Mouse (Mus musculus) liver, embryonic 15.5 days (tissue): ENCODE results near the gene Srgn. TPM values are rescaled to one million over a fixed set of nuclear protein-coding genes. Genes with fewer than 3 reads are reported as not detected.

Source experiments
- ATAC-seq: fragments of 200-750 bp; cut with Nextera tagmentation; 2 replicates; pipeline ENCODE4 v1.8.0; 2017; ENCODE audit warnings: moderate number of reproducible peaks, mild to moderate bottlenecking, moderate library complexity; ENCODE audit not compliant: insufficient read depth
- H3K27ac ChIP-seq: fragments of 300-500 bp; sonication (generic); replicated peaks from 2 replicates; pipeline ENCODE4 v1.5.1; 2015; ENCODE audit warnings: mild to moderate bottlenecking, inconsistent platforms
- H3K27me3 ChIP-seq: fragments of 300-500 bp; sonication (generic); 2 replicates; pipeline ENCODE4 v1.6.1; 2015; ENCODE audit warnings: mild to moderate bottlenecking, inconsistent platforms
- H3K36me3 ChIP-seq: fragments of 300-500 bp; sonication (generic); replicated peaks from 2 replicates; pipeline ENCODE4 v1.6.1; 2015; ENCODE audit warnings: moderate library complexity, mild to moderate bottlenecking, inconsistent platforms
- H3K4me1 ChIP-seq: fragments of 300-500 bp; sonication (generic); replicated peaks from 2 replicates; pipeline ENCODE4 v1.6.1; 2015; ENCODE audit warnings: inconsistent platforms
- H3K4me2 ChIP-seq: fragments of 300-500 bp; sonication (generic); 2 replicates; pipeline ENCODE4 v1.6.1; 2015; ENCODE audit warnings: moderate library complexity, mild to moderate bottlenecking, inconsistent platforms
- H3K4me3 ChIP-seq: fragments of 300-500 bp; sonication (generic); replicated peaks from 2 replicates; pipeline ENCODE4 v1.5.1; 2015; ENCODE audit warnings: mild to moderate bottlenecking, inconsistent platforms
- H3K9ac ChIP-seq: fragments of 300-500 bp; sonication (generic); 2 replicates; pipeline ENCODE4 v1.6.1; 2015; ENCODE audit warnings: moderate library complexity, mild to moderate bottlenecking, inconsistent platforms
- H3K9me3 ChIP-seq: fragments of 300-500 bp; sonication (generic); replicated peaks from 2 replicates; pipeline ENCODE4 v1.6.1; 2016; ENCODE audit warnings: inconsistent platforms
- WGBS: fragments of 180-500 bp; shearing (Covaris S2); methylation state at CpG from one replicate; pipeline ENCODE4 v1.1.7; 2015; ENCODE audit warnings: mixed read lengths; ENCODE audit not compliant: insufficient replicate concordance; 5-methylcytosine and 5-hydroxymethylcytosine counted together
- polyA plus RNA-seq: library from polyadenylated mRNA; unstranded; fragments of >200 nt; fragmentation: Nextera tagmentation; extraction: Ambion mirVana; gene quantifications from 2 replicates; pipeline ENCODE4 v1.2.1, GENCODE M21; 2015

Gene Srgn
- polyA plus RNA-seq, 1 experiment from 2014 or later = 79.6 TPM

DNA sequence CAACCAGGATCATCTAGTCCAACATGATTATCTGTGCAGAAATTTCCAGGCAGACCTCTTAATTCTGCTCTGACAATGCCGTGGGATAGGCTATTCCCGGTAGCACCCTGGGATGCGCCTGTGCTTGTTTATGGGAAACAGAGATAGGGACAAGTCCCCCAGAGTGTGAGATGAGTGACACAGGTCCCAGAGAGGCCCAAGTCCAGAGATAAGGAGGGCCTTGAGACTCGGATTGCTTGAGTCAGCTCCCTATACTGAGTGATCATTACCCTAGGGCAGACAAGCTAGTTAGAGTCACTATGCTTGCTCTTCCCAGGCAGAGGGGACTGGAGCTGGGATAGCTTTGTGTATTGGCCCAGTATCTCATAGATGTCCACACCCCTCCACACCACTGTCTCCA lies 5.5 kb downstream of the Srgn start:
- Histone ChIP-seq H3K4me3 (no peak overlapping the region), H3K27me3 (no peaks in the 10 kb centered on the region), H3K9ac (no peak overlapping the region), H3K4me2 (peak overlapping the region; percentile 36), H3K4me1 (peaks cover 35% of the 10 kb centered on the region), H3K27ac (peak overlapping the region; percentile 66), H3K36me3 (no peaks in the 10 kb centered on the region), H3K9me3 (no peaks in the 10 kb centered on the region)
- peak; percentile 64; the same call in 1 of the 2 replicates for ATAC-seq
- WGBS = 20% methylated on average over 4 of the region's 4 CpGs

DNA sequence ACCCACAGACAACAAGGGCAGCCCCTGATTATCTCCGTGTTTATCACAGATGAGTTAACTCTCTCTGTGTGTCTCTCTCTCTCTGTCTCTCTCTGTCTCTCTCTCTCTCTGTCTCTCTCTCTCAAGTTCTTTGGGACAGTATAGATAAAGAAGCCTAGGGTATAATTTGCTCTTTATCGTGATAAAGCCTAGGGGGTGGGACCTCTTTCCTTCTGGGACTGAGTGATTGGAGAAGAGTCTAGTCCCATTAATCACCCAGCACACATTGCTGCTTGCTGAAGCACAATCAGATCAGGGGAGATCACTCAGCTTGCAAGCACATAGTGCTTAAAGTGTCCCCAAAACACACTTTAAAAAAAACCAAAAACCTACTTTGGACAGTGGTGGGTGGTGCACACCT lies 6.3 kb downstream of the Srgn start:
- H3K36me3 ChIP-seq = no peaks in the 10 kb centered on the region
- H3K4me2 ChIP-seq = peak overlapping the region; percentile 35
- WGBS = 20% methylated on average over 2 of the region's 2 CpGs
- H3K4me3 ChIP-seq = no peak overlapping the region
- peak; percentile 84 for ATAC-seq
- H3K4me1 ChIP-seq = peaks cover 35% of the 10 kb centered on the region
- H3K9me3 ChIP-seq = no peaks in the 10 kb centered on the region
- no peaks in the 10 kb centered on the region for H3K27me3 ChIP-seq
- H3K27ac ChIP-seq = peak overlapping the region; percentile 68
- no peak overlapping the region for H3K9ac ChIP-seq

DNA sequence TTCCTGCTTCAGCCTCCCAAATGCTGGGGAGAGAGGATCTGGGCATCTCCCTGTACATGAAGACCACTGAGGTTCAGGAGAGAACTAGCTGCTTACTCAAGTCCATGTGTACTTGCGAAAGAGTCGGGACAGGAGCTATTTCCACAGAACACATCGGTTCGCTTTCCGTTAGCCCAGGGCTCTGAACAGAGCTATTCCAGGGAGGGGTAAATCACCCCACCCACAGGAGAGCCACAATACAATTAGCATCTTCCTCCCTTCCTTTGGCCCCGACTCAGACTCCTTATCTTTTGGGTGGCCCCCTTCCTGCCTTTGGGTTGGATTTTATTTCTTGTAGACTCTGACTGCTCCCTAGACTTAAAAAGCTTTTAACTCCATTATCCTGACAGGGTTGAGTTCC lies 9.7 kb downstream of the Srgn start:
- Histone ChIP-seq H3K36me3 (no peaks in the 10 kb centered on the region), H3K27me3 (no peaks in the 10 kb centered on the region), H3K9me3 (no peaks in the 10 kb centered on the region), H3K4me3 (no peak overlapping the region), H3K4me1 (peaks cover 37% of the 10 kb centered on the region), H3K9ac (no peak overlapping the region), H3K4me2 (no peak overlapping the region), H3K27ac (no peak overlapping the region)
- WGBS = 29% methylated on average over 6 of the region's 6 CpGs
- no peak for ATAC-seq

DNA sequence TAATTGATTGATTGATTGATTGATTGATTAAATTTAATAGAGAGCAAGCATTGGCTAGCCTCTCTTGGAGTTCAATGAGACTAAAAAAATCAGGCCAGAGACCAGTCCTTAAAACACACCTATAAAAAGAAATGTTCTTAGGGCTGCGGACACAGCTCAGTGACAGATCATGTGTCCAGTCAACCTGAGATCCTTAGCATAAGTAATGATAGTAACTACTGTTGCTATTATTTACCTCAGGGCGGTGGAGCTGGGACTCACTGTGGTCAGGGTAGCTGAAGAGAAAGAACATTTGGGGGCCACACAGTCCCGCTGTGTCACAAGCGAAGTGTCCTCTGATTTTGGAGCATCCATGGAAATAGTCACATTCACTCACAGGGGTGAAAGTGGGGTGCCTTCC lies 14.4 kb downstream of the Srgn start:
- Histone ChIP-seq H3K4me1 (peaks cover 31% of the 10 kb centered on the region), H3K9ac (no peak overlapping the region), H3K27ac (no peak overlapping the region), H3K4me3 (no peak overlapping the region), H3K4me2 (no peak overlapping the region), H3K36me3 (no peaks in the 10 kb centered on the region), H3K27me3 (0 out of 2 replicates have a peak, but pooled peaks cover 4% of the 10 kb centered on the region), H3K9me3 (no peaks in the 10 kb centered on the region)
- 81% methylated on average over 4 of the region's 4 CpGs for WGBS
- ATAC-seq = no peak

DNA sequence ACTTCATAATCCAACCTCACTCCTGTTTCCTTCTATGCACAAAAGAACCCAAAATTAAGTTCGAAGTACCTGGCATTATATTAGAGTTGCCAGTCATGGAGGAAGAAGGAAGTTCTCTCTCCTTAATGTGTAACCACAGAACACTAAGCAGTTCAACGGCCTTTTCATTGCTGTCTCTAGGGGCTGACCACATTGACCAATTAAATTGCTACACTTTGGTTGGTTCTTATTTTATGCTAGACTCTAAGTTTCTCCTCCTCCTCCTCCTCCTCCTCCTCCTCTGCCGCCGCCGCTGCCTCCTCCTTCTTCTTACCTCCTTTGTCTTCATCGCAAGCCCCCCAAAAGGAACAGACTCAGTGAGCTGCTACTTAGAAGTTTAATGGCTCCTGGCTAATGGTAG lies 15.7 kb downstream of the Srgn start:
- WGBS = 18% methylated on average over 6 of the region's 6 CpGs
- Histone ChIP-seq H3K27me3 (0 out of 2 replicates have a peak, but pooled peaks cover 4% of the 10 kb centered on the region), H3K9me3 (no peaks in the 10 kb centered on the region), H3K4me1 (peaks cover 37% of the 10 kb centered on the region), H3K36me3 (no peaks in the 10 kb centered on the region), H3K9ac (no peak overlapping the region), H3K4me2 (no peak overlapping the region), H3K4me3 (no peak overlapping the region), H3K27ac (peak overlapping the region; percentile 26; the same call in 1 of the 2 replicates)
- no peak for ATAC-seq

DNA sequence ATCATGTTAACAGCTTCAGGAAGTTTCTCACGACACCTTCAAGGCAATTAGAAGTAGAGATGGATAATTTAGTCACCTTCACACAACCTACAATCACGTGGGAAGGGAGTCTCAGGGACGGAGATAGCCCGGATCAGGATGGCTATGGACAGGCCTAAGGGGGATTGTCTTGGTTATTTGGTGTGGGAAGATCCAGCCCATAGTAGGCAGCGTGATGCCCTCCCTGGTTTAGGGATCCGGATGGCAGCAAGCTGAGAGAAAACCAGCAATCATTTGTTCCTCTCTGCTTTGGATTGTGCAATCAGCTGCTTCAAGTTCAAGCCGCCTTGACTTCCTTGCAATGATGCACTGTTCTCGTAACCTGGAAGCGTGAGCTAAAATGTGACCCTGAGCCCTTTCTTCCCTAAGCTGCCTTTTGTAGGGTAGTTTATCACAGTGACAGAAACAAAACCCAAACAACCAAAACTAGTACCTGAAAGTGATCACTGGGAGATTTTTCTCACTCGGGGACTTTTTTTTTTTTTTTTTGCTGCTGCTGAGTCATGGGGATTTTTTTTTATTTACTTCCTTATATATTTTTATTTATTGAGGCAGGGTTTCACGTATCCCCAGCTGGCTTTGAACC lies 18.1 kb downstream of the Srgn start:
- Histone ChIP-seq H3K27me3 (0 out of 2 replicates have a peak, but pooled peaks cover 4% of the 10 kb centered on the region), H3K36me3 (no peaks in the 10 kb centered on the region), H3K4me1 (peaks cover 55% of the 10 kb centered on the region), H3K4me2 (peak overlapping the region; percentile 80), H3K9ac (no peak overlapping the region), H3K9me3 (no peaks in the 10 kb centered on the region), H3K4me3 (peak overlapping the region; percentile 52; the same call in 1 of the 2 replicates), H3K27ac (0 out of 2 replicates have a peak overlapping the region, but pooled peaks have one; percentile 85)
- 40% methylated on average over 11 of the region's 11 CpGs for WGBS
- ATAC-seq = no peak

DNA sequence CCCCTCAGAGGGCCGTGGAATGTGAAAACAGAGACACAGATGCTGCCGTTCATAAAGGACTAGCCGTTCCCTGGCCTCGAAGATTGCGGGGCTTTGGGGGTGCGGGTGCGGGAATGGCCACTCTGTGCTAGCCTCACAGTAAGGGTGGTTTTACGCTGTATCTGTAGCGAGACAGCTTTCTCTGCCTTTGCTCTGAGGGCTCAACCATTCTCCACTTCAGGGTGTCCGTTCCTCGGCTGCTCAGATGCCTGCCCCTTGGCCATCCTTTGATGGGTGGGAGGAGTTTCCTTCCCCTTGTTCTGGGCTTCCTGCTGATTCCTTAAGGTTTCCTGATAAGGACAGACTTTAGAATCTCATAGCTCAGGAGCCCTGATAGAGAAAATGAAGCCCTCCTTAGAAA lies 18.8 kb downstream of the Srgn start:
- Histone ChIP-seq H3K36me3 (no peaks in the 10 kb centered on the region), H3K9me3 (no peaks in the 10 kb centered on the region), H3K4me1 (peaks cover 62% of the 10 kb centered on the region), H3K27ac (peak overlapping the region; percentile 85), H3K4me3 (peak overlapping the region; percentile 52), H3K9ac (peak overlapping the region; percentile 49; the same call in 1 of the 2 replicates), H3K4me2 (peak overlapping the region; percentile 80), H3K27me3 (0 out of 2 replicates have a peak, but pooled peaks cover 4% of the 10 kb centered on the region)
- WGBS = 2% methylated on average over 11 of the region's 11 CpGs
- ATAC-seq = no peak

DNA sequence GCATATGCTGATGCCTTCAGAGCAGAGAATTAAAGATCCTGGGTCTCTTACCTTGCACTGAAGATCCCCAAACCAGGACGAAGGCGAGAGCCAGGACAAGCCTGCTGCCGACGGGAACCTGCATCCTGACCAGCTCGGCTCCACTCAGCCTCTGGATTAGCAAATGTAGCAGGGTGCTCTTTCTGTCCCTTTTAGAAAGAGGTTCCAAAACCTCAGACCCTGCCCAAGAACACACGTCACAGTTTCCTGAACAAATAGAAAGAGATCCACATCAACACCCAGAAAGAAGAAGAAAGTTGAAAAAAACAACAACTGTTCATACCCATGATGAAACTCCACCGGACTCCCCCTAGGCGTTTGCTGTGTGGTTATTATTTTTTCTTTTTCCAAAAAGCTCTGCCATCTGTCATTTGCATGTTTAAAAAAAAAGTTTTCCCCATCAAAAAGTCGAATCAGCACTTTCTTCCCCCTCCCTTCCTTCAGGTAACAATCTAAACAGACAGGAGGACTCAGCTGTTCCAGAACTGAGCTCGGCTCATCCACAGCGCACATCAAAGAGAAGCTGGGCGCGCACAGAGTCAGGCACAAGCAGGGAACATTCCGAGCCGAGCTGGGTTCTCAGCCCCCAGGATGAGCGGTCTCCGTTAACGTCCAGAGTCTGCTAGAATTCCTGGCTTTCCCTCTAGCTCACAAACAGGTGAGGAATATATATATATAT lies 19.5 kb downstream of the Srgn start:
- no peaks in the 10 kb centered on the region for H3K9me3 ChIP-seq
- 0 out of 2 replicates have a peak, but pooled peaks have one; percentile 22 for ATAC-seq
- H3K4me2 ChIP-seq = peak overlapping the region; percentile 80
- peak overlapping the region; percentile 49 for H3K9ac ChIP-seq
- peak overlapping the region; percentile 85 for H3K27ac ChIP-seq
- WGBS = 3% methylated on average over 18 of the region's 18 CpGs
- H3K27me3 ChIP-seq = 0 out of 2 replicates have a peak, but pooled peaks cover 4% of the 10 kb centered on the region
- H3K36me3 ChIP-seq = no peaks in the 10 kb centered on the region
- peaks cover 69% of the 10 kb centered on the region for H3K4me1 ChIP-seq
- peak overlapping the region; percentile 52 for H3K4me3 ChIP-seq

DNA sequence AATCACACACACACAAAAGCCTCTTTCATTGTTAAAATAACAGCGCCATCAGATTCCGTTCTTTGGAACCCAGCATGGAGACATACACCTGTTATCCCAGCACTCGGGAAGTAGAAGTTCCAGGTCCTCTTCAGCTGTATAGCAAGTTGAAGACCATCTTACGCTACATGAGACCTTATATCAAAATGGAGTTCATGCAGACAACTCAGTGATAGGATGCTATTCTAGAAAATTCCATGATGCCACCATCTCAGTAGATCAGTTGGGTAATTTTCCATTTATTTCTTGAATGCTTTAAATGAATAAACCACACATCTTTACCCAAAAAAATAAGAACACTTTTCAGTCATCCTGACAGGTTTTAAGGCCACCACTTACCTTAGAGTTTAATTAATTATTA lies 20.2 kb downstream of the Srgn start:
- Histone ChIP-seq H3K4me1 (peaks cover 75% of the 10 kb centered on the region), H3K4me2 (peak overlapping the region; percentile 80)

DNA sequence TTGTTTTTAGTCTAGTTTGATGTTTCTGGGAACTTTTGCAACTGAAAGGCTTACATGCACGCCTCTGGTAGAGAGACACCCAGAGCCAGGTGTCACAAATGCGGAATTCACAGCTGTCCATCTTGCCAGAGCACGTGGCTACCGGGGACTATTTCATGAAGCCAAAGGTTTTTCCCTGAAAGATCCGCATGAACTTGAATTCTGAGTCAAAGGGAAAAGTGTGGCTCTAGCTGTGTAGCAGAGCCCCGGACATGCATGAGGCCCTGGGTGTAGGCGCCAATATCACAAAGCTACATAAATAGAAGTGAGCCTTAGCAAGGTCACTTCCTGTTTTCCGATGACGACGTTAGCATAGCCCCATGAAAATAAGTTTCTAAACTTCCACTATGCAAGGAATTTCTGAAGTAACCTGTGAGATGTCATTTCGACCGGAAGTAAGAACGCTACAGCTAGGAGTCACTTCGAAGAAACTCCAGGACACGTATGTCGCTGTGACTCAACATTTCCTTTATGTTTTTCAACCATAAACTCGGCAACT lies 21.2 kb downstream of the Srgn start:
- 15% methylated on average over 17 of the region's 17 CpGs for WGBS
- Histone ChIP-seq H3K27me3 (0 out of 2 replicates have a peak, but pooled peaks cover 4% of the 10 kb centered on the region), H3K4me3 (peak overlapping the region; percentile 52), H3K9me3 (no peaks in the 10 kb centered on the region), H3K4me2 (peak overlapping the region; percentile 80), H3K27ac (peak overlapping the region; percentile 85), H3K36me3 (no peaks in the 10 kb centered on the region), H3K4me1 (peaks cover 79% of the 10 kb centered on the region), H3K9ac (0 out of 2 replicates have a peak overlapping the region, but pooled peaks have one; percentile 17)
- peak; percentile 40; the same call in 1 of the 2 replicates for ATAC-seq

More for the DNA sequence above, 20.2 kb downstream of the Srgn start:
- WGBS = 63% methylated on average over 4 of the region's 4 CpGs
- Histone ChIP-seq H3K27me3 (0 out of 2 replicates have a peak, but pooled peaks cover 4% of the 10 kb centered on the region), H3K9me3 (no peaks in the 10 kb centered on the region), H3K27ac (peak overlapping the region; percentile 85), H3K4me3 (peak overlapping the region; percentile 52), H3K9ac (peak overlapping the region; percentile 49; the same call in 1 of the 2 replicates), H3K36me3 (no peaks in the 10 kb centered on the region)
- ATAC-seq = no peak
